Mouse (Mus musculus) CH12F3 (cell line): ENCODE results near the gene Specc1l.

Experiments
- in situ Hi-C: fragments of 300-500 bp; cut with MboI; formaldehyde crosslinking; loops from 2 replicates; pipeline ENCODE4 v1.14.3; 2020; ENCODE audit warnings: low sequenced_read_pairs

Specc1l gene

DNA sequence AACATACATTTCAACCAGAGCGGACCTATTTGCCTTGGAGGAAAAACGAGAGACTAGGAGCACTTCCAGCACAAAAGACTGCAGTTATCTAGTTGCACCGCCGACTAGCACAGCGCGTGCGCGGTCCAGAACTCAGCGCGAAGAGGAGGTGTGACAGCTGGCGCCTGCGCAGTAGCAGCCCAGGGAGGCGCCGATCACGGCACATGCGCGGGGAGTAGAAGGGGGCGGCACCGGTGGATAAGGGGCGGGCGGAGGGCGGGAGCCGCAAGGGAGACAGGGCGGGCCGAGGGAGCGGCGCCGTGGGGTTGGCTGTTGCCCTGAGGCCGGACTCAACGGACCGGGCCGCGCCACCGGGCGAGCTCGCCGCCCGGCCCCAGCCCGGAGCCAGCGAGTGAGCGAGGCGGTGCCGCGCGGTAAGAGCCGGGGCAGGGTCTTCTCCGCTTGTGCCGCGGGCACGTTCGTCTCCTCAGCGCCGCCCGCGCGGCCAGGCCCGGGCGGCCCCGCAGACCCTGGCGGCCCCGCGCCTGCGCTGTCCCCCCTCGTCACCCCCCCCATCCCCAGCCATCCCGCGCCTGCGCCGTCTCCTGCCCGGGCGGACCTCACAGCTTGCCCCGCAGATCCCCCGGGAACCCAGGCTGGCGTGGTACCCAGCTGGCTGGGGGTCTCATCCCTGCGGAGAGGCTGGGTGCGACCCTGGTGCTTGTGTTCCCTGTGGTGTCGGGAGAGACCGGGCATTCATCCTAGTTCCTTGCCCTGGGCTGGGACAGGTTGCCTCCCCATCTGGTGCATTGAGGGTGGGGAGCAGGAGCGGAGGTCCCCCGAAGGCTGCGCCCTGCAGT lies at the start of gene Specc1l:
Gene Specc1l (plus strand): TSS at position 267 of the 839 bp plus-strand sequence.
- in situ Hi-C loops: no loop called here

DNA sequence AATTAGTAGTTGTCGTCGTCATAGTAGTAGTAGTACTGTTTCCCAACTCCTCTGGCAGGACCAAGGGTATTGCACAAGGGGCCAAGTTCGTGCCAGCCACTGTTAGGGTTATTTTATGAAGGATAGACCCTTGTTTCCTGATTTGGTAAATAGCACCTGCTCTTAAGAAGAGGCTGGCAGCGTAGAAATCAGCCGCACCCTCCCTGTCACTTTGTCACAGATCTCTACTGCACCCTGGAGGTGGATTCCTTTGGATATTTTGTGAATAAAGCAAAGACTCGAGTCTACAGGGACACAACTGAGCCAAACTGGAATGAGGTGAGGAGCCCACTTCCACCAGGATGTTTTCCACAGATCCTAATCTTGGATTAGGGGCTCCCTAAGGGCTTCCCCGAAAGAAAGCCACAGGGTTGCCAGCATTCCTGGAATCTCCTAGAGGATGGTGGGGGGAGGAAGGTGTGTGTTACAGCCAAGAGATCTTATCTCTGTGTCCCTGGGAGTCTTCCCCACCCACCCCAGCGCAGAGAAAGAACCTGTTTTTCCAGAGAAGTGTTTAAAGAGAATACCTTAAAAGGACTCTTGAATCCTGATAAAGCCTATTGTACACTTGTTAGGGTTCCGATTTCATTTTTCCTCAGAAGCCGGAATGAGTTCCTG lies 45.9 kb upstream of the Specc1l start:
- in situ Hi-C loops: no loop called here

DNA sequence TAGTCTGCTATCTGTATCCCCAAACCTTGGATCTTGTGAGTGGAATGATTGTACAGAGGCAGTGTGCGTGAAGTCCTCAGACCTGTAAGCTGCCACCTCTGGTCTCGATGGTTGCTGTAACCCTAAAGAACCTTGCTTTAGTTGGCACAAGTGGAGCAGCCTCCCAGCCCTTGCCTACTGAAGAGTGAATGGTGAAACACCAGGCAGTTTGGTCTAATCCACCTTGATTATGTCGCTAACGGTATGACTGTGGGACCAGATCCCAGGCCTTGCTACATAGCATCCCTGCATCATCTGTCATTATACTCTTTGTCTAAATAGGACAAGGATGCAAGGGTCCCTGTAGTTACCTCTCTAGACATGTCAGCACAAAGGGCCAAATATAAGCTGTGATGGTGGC lies 45.3 kb upstream of the Specc1l start:
- in situ Hi-C loops: no loop called here

DNA sequence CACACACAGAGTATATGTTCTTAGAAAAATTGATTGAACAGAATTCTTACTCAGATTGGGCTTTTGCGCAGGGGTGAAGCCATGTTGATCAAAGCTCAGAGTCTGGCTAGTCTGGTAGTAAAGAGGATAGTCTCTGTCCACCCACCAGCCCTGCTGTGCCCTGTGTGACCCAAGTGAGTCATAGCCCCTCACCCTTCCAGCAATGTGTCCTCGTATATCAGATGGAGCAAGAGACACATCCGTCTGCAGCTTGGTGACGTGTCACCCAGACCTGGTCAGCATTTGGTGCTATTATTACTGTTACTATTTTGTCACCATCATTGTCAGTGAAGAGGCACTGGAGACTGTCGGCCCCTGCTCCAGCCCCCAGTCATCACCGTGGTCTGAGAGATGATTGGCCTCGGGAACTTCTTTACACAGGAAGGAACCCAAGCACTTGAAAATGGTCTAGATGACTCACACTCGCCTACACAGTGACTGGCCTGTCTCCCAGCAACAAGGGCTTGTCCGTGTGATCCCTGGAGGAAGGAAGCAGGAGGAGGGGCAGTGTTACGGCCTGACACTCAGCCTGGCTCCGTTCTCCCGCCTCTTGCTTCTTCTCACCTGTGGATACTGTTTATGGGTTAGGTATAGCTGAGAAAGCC lies 41.5 kb upstream of the Specc1l start:
- in situ Hi-C loops: no loop called here

DNA sequence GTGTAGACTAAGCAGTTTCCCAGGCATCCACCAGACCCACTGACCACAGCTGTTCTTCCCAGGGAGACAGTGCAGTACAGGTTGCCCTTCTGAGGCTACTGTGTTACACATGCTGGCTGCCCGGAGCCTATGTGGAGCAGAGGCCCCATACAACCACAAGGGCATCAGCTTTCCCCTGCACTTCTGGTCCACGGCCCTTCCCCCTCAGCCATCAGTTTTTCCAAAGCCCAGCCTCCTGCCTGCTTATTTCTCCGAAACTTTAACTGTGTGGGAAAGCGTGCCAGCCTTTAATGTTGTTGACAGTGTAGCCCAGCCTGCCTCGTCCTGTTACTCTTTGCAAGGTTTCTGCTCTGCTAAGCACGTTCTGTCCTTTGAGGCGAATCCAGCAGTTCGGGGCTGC lies 38.8 kb upstream of the Specc1l start:
- in situ Hi-C loops: no loop called here

DNA sequence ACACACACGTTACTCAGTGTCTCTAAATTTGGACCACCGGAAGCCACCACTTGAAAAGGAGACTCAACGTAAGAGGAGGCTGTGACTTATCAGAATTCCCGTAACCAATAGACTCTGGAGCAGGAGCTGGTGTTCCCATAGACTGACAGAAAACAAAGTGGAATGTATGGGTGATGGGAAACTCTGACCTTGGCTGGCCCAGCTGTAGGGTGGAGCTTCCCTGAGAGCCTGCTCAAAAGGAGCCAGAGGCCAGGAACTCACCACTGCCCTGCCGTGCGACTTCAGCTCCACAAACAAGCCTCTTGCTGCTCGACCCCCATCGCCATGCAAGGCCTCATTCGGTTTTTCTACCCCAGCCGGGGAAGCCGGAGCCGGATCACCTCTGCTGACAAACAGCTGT lies 38.2 kb upstream of the Specc1l start:
- in situ Hi-C loops: no loop called here

DNA sequence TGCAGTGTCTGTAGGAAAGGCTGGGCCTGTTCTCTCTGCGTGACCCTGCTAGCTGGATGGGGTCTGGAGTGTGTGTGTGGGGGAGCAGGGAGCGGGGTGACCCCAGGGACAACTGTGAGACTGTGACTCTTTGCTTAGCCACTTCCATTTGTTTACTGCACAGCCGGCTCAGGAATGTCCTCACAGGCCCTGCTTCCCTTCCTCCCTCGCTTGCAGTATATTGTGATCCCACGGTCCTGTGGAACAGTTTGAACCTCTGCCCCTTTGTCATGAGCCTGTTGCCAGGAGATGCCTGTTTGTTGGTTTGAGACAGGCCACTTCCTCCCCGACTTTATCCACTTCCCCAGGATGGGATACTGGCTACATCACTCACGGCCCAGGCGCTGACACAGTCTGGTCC lies 35.4 kb upstream of the Specc1l start:
- in situ Hi-C loops: no loop called here

DNA sequence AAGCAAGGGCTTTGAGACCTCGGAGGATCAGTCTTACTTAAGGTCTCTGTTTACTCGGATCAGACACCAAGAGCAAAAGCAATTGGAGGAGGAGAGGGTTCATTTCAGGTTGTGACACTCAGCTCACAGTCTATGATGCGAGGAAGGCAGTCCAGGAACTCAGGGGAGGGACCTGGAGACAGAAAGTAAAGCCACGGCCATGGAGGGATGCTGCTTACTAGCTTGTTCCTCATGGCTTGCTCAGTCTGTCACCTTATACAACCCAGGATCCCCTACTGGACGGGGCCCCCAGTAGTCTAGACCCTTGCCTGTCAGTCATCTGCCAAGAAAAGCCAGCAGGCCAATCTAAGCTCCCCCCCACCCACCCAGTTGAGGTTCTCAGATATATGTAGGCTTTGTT lies 33.0 kb upstream of the Specc1l start:
- in situ Hi-C loops: no loop called here

DNA sequence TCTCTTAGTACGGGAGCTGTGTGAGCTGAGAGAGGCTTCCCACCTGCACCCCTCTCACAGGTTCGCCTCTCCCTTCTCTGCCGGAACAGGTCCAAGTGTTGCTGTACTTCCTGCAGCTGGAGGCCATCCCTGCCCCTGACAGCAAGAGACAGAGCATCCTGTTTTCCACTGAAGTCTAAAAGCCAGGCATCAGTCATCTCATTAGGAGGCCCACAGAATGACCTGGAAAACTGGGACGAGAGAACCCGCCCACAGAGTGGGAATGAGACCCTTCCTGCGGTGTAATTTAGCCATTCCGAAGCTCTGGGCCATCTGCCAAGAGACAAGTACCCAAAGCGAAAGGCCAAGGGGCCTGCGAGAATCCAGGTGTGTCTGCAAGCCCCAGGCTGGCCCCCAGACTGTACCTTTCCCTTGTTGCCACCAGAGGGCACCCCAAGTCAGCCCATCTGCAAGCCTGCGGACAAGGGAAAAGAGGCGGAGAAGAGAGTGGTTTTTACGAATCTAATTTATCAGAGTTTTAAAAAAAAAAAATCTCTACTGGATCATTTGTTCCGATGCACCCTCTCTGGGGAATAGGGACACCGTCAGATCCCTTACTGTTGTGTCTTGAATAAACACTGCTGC lies 29.6 kb upstream of the Specc1l start:
- in situ Hi-C loops: loop anchor here (5.0 kb wide), 1 partner anchor 65 kb away; no protein-coding TSS in a partner anchor

DNA sequence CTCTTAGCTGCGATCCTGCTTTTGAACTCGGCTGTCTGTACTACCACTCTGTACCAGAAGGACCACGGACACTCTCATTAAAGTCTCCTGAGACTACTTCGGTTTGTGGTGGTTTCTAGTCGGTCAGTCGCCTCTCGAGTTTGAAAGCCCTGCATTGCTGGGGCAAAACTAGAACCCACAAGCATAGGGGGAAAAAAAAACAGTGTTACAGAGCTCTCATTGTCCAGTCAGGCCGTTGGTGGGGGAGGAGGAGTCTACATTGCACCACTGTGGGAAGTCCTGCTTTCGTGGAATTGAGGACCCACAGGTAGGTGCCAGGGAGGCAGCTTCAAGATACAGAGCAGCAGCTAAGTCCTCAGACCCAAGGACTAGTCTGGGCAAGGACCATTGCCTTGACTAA lies 27.0 kb upstream of the Specc1l start:
- in situ Hi-C loops: loop anchor here (5.0 kb wide), 1 partner anchor 62 kb away; no protein-coding TSS in a partner anchor

DNA sequence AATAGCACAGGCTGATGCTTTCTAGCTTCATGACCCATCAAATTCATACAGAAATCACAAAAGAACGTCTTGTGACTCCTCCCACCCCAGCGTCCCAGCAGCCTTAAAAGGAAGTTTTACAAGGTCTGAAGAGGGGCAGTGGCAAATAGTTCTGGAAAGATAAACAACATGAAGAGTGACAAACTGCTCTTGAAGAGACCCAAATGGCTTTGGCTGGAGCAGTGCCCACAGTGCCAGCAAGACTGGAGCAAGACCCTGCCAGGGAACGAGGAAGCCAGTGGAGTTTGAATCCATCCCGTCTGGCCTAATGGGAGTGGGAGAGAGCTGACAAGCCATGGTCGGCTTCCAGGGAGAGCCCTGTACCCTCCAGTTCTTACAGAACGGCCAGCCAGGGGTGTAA lies 25.3 kb upstream of the Specc1l start:
- in situ Hi-C loops: no loop called here

DNA sequence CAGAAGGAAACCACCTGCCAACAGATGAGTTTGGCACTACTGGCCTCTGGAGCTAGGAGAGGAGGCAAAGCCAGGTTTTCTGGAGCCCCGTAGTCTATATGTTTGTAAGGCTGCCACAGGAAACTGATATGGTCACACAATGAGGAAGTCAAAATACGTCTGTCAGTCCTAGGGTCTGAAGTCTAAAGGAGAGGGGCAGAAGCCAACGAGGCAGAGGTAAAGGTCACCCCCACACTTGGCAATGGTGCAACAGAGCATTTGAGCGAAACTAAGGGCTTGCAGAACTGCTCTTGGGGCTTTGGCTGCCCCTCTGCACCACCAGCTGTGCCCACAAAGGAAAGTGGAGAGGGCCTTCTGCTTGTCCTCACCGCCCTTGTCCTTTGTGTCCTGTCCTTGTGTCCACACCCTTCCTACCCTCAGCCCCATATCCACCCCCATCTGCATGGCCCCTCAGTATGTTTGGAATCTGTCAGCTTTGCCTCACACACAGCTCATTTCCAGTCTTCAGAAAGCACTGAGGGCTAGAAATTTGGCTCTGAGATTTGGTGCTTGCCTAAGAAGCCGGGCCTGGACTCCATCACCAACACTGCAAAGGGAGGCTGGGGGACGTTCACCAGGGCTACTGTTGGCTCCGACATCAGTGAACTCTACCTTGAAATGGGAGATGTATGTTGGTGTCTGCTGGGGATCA lies 24.4 kb upstream of the Specc1l start:
- in situ Hi-C loops: no loop called here

DNA sequence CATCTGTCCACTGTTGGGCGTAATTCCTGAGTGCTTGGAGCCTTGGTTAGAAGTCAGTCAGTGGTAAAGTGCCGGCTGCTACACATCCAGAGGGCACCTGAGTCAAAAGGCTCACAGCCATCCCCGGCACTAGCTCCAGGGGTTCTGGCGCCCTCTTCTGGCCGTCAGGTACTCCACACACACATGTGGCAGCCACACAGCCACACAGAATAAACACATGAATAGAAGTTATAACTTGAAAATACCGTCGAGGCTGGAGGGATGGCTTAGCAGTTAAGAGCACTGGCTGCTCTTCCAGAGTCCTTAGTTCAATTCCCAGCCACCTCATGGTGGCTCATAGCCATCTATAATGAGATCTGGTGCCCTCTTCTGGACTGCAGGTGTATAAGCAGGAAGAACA lies 20.2 kb upstream of the Specc1l start:
- in situ Hi-C loops: loop anchor here (10.0 kb wide), 1 partner anchor 253 kb away; no protein-coding TSS in a partner anchor

DNA sequence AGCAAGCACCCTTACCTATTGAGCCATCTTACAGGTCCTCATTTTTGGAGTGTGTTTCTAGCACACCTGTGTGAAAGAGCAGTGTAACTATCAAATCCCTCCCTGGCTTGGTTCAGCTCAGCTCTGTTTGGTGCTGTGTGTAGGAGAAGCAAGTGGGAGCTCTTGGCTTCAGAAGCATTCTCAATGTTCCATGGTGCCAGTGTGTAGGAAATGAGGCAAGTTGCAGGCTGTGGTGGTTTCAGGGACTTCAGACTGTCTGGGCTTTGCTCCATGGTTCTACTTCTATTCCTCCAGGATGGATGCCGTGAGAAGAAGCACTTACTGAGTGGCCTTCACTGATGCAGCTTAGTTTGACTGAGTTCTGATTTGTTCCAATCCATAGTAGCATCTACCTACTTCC lies 14.1 kb upstream of the Specc1l start:
- in situ Hi-C loops: loop anchor here (10.0 kb wide), 1 partner anchor 247 kb away; no protein-coding TSS in a partner anchor

DNA sequence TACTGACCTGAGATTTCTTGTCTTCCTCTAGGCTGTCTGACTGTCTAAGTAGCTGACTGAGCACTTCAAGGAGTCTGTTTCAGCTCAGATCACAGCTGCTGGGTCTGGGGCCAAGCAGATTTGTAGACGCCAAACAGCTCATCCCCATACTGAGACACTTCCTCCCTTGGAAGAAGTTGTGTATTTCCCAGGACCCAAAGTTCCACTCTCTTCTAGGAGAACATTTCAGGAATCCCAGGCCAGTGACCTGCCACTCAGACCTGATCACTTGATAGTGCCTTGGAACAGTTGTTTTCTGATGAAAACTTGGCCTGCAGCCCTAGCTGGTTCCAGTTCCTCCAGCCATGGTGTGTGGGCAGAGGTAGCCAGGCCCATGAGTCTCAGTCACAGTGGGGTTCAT lies 11.1 kb upstream of the Specc1l start:
- in situ Hi-C loops: no loop called here

DNA sequence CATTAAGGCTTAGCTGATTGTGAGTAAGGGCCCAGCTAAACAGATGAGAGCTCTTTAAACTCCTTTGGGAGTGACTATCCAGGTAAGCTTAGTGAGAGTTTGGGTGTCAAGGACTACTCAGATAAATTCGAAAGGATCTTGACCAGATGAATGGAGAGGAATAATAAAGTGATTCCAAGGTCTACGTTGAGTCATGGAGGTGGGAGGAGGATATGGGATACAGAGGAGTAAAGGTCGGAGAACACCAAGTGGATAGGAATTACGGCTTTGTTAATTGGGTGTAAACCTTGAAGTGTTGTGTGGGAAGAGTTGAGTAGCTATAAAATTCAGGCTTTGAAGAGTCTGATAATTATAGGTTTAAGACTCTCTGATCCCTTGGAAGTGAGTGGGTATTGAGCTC lies 5.7 kb upstream of the Specc1l start:
- in situ Hi-C loops: no loop called here

DNA sequence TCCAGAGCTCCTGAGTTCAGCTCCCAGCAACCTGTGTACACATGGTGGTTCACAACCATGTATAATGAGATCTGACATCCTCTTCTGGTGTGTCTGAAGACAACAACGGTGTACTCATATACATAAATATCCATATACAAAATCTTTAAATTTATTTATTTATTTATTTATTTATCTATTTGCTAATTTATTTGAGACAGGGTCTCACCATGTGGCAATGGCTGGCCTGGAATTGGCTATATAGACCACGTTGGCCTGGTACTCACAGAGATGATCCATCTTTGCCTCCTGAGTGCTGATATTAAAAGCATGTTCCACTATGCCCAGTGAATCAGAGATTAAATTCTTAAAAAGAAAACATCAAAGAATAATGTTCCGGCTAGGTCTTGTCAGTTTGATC lies 1.0 kb upstream of the Specc1l start:
- in situ Hi-C loops: no loop called here

DNA sequence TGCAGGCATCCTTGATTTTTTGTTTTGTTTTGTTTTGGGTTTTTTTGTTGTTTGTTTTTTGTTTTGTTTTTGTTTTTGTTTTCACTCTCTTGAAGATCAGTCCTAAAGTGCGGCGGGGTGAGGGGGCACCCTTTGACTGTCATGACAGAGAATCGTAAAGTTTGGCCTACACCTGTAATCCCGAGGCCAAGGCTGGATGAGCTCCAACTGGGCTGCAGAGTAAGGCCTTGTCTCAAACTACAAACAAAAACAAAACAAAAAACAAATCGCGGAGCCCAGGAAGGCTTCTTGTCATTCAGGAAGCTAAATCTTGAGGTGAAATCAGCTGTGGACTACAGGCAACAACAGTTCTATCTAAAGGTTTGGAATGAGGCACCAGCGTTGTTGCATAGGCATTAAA lies 1.1 kb downstream of the Specc1l start:
- in situ Hi-C loops: no loop called here

DNA sequence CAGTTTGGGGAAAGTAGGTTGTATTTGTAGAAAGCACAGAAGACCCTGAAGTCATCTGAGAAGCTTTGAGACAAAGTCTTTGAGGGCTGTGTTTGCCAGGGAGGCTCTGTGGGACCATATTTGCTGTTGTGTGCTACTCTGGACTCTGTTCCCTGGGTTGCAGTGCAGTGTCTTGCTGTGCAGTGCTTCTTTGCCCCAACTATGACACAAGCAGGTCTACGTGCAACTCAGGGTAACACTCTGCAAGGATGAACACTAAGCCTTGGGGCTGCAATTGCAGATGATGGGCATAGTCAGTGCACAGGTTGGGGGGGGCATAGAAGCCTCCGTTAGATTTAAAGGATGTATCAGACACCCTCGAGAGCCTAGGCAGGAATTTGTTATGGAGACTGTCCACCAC lies 8.8 kb downstream of the Specc1l start:
- in situ Hi-C loops: no loop called here

DNA sequence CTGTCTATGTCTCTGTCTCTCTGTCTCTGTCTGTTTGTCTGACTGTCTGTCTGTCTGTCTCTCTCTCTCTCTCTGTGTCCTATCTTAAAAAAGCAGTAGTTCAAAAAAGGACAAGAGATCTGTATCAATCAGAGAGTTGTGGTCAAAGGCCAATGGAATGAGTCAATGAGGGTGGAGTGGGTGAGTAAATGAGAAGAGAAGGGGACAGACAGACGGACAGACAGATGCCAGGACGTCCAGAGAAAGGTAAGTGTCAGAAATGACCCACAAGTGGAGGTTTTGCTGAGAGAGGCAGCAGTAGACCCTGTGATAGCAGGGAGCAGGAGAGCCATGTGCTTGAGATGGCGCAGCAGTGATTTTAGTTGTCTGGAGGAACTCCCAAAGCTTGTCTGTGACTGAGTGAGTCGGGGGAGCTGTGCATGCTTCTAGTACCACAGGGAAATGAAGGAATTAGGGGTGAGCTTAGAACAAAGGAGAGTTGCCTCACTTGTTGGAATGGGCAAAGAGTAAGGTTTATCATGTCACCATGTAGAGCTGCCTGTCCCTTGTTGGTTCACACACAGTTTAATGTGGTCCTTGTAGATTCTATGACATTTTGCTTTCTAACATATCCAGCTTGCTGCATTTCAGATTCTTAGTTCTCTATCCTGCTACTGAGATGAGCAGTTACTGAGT lies 10.2 kb downstream of the Specc1l start:
- in situ Hi-C loops: no loop called here
